Mouse (Mus musculus) cortical plate, adult 2 months (tissue): ENCODE results near the gene Apob.

Experiments used
- CTCF ChIP-seq: fragments of 200-500 bp; IDR thresholded peaks from 2 replicates; pipeline ENCODE4 v1.5.1; 2011; ENCODE audit warnings: mild to moderate bottlenecking, control low read depth, low read length; ENCODE audit not compliant: insufficient read depth; ENCODE audit errors: extremely low read depth
- POLR2A ChIP-seq: fragments of 200-500 bp; IDR thresholded peaks from 2 replicates; pipeline ENCODE4 v1.6.1; 2011; ENCODE audit warnings: mild to moderate bottlenecking, low read length, control low read depth; ENCODE audit not compliant: insufficient read depth; ENCODE audit errors: extremely low read depth

- TF ChIP-seq POLR2A (no peak), CTCF (no peak)
Observed at GRCm38 (mm10) chr12:8056001-8056640, 78.7 kb downstream of the Apob start.
